Mouse (Mus musculus) MEL (cell line): Measurements from ENCODE around the gene Fcnb. TPM values are rescaled to one million over a fixed set of nuclear protein-coding genes. Genes with fewer than 3 reads are reported as not detected.
A peak's percentile ranks its signal among the peaks of the same experiment; 100 is the strongest.

ENCODE experiments used
- DNase-seq: peaks from one replicate; pipeline ENCODE4 v3.0.0; 2011; ENCODE audit warnings: low read depth, low spot score
- H3K27ac ChIP-seq: 2 replicates; pipeline ENCODE4 v1.5.1; 2012; ENCODE audit warnings: low read depth, mild to moderate bottlenecking, control low read depth, low read length, moderate library complexity; ENCODE audit not compliant: control insufficient read depth
- H3K27me3 ChIP-seq, 2 experiments: fragments of 150-350 bp in 1 of 2; sonication (generic) in 1 of 2; 2 replicates each; pipeline ENCODE4 v1.6.1; 2012; ENCODE audit warnings: low read length in 2 of 2, mild to moderate bottlenecking in 2 of 2, improper control_type of control experiment in 1 of 2, moderate library complexity in 1 of 2; ENCODE audit not compliant: insufficient read depth in 2 of 2, control insufficient read depth in 1 of 2
- H3K36me3 ChIP-seq, 2 experiments: 2 replicates each; pipeline ENCODE4 v1.6.1; 2012 to 2014; ENCODE audit warnings: low read length in 2 of 2, improper control_type of control experiment in 1 of 2, inconsistent platforms in 1 of 2, mild to moderate bottlenecking in 1 of 2; ENCODE audit not compliant: insufficient read depth in 2 of 2, control insufficient read depth in 1 of 2
- H3K4me1 ChIP-seq, 2 experiments: fragments of 150-350 bp in 1 of 2; sonication (generic) in 1 of 2; 2 replicates each; pipeline ENCODE4 v1.6.1; 2012; ENCODE audit warnings: low read length in 2 of 2, improper control_type of control experiment in 1 of 2, mild to moderate bottlenecking in 1 of 2; ENCODE audit not compliant: insufficient read depth in 2 of 2, control insufficient read depth in 1 of 2
- H3K4me3 ChIP-seq, 2 experiments: fragments of 150-350 bp in 1 of 2; sonication (generic) in 1 of 2; 2 replicates each; pipeline ENCODE4 v1.5.1; 2012; ENCODE audit warnings: low read depth in 2 of 2, low read length in 2 of 2, mild to moderate bottlenecking in 2 of 2, moderate library complexity in 2 of 2, control low read depth in 1 of 2, improper control_type of control experiment in 1 of 2; ENCODE audit not compliant: control insufficient read depth in 1 of 2, insufficient read depth in 1 of 2
- H3K79me2 ChIP-seq: 2 replicates; pipeline ENCODE4 v1.6.1; 2012; ENCODE audit warnings: mild to moderate bottlenecking, low read length, moderate library complexity; ENCODE audit not compliant: control insufficient read depth, poor library complexity, insufficient read depth
- H3K9ac ChIP-seq: 2 replicates; pipeline ENCODE4 v1.6.1; 2012; ENCODE audit warnings: low read depth, mild to moderate bottlenecking, control low read depth, low read length, moderate library complexity; ENCODE audit not compliant: control insufficient read depth, poor library complexity, severe bottlenecking
- H3K9me3 ChIP-seq: fragments of 150-350 bp; sonication (generic); replicated peaks from 2 replicates; pipeline ENCODE4 v1.6.1; 2012; ENCODE audit warnings: mild to moderate bottlenecking, low read length, improper control_type of control experiment, moderate library complexity; ENCODE audit not compliant: insufficient read depth
- CHD2 ChIP-seq: IDR thresholded peaks from 2 replicates; pipeline ENCODE4 v1.6.1; 2011; ENCODE audit warnings: low read length, improper control_type of control experiment
- ETS1 ChIP-seq: IDR thresholded peaks from 2 replicates; pipeline ENCODE4 v1.6.1; 2012; ENCODE audit warnings: low read depth, mild to moderate bottlenecking, inconsistent platforms, low read length, improper control_type of control experiment, moderate library complexity
- GATA1 ChIP-seq: IDR thresholded peaks from 2 replicates; pipeline ENCODE4 v1.6.1; 2011; ENCODE audit warnings: low read depth, low read length, improper control_type of control experiment
- KAT2A ChIP-seq: conservative IDR thresholded peaks from 2 replicates; pipeline ENCODE4 v1.6.1; 2012; ENCODE audit warnings: low read depth, low read length, improper control_type of control experiment, inconsistent platforms
- MYB ChIP-seq: IDR thresholded peaks from 2 replicates; pipeline ENCODE4 v1.6.1; 2011; ENCODE audit warnings: mild to moderate bottlenecking, low read depth, low read length, improper control_type of control experiment
- NRF1 ChIP-seq: IDR thresholded peaks from 2 replicates; pipeline ENCODE4 v1.6.1; 2014; ENCODE audit warnings: low read depth, mild to moderate bottlenecking, inconsistent platforms, low read length, improper control_type of control experiment, moderate library complexity; ENCODE audit not compliant: poor library complexity, insufficient read depth, severe bottlenecking
- POLR2AphosphoS5 ChIP-seq: IDR thresholded peaks from 2 replicates; pipeline ENCODE4 v1.6.1; 2012; ENCODE audit warnings: low read depth, borderline replicate concordance, mild to moderate bottlenecking, inconsistent platforms, low read length, moderate library complexity, mixed read lengths
- RCOR1 ChIP-seq: IDR thresholded peaks from 2 replicates; pipeline ENCODE4 v1.6.1; 2012; ENCODE audit warnings: low read depth, mild to moderate bottlenecking, inconsistent platforms, low read length, improper control_type of control experiment
- SMC3 ChIP-seq: IDR thresholded peaks from 2 replicates; pipeline ENCODE4 v1.6.1; 2011; ENCODE audit warnings: low read depth, low read length, improper control_type of control experiment
- TCF12 ChIP-seq: IDR thresholded peaks from 2 replicates; pipeline ENCODE4 v1.6.1; 2014; ENCODE audit warnings: low read depth, mild to moderate bottlenecking, inconsistent platforms, low read length, improper control_type of control experiment, moderate library complexity
- UBTF ChIP-seq: IDR thresholded peaks from 2 replicates; pipeline ENCODE4 v1.6.1; 2012; ENCODE audit warnings: low read depth, mild to moderate bottlenecking, inconsistent platforms, low read length, improper control_type of control experiment, moderate library complexity, borderline replicate concordance; ENCODE audit not compliant: insufficient read depth
- ZC3H11A ChIP-seq: IDR thresholded peaks from 2 replicates; pipeline ENCODE4 v1.6.1; 2012; ENCODE audit warnings: low read depth, mild to moderate bottlenecking, inconsistent platforms, low read length, improper control_type of control experiment
- polyA plus RNA-seq, 2 experiments: library from polyadenylated mRNA; stranded (reverse) in 1 of 2; unstranded in 1 of 2; fragments of >175 nt in 1 of 2; fragments of >200 nt in 1 of 2; gene quantifications; 2 replicates each; pipeline versions ENCODE4 v1.2.1 to v1.2.4; 2012; ENCODE audit warnings: low replicate concordance in 2 of 2, low read depth in 1 of 2; ENCODE audit not compliant: insufficient read length in 2 of 2, insufficient read depth in 1 of 2, missing spikeins in 1 of 2
- total RNA-seq: library from RNA; depleted of rRNA; stranded (reverse); fragments of 300-350 nt; gene quantifications from 2 replicates; pipeline ENCODE4 v1.2.3, GENCODE M21; 2012

Gene Fcnb
- total and polyA plus RNA-seq, 3 experiments, result not detected

- Histone ChIP-seq H3K4me1 (peaks cover 6 to 17% of the 10 kb centered on the region in 2 experiments), H3K79me2 (no peaks in the 10 kb centered on the region), H3K27ac (no peak overlapping the region), H3K9ac (no peak overlapping the region), H3K36me3 (peaks cover 0 to 6% of the 10 kb centered on the region in 2 experiments; a peak in 2 of 4 replicates), H3K27me3 (no peaks in the 10 kb centered on the region), H3K4me3 (no peak overlapping the region), H3K9me3 (no peaks in the 10 kb centered on the region)
- peak; percentile 38 for DNase-seq
- TF ChIP-seq ETS1, result 0 out of 2 replicates have a peak, but pooled peaks have one; percentile 10
- no peak for TF ChIP-seq CHD2
- no peak for TF ChIP-seq NRF1
- 0 out of 2 replicates have a peak, but pooled peaks have one; percentile 23 for TF ChIP-seq GATA1
Observed at GRCm38 (mm10) chr2:28100796-28101483, 16.3 kb upstream of the Fcnb start.

GRCm38 (mm10) chr2:28098547-28099505 is 14.1 kb upstream of the Fcnb start:
- peaks cover 0 to 6% of the 10 kb centered on the region in 2 experiments; a peak in 2 of 4 replicates for H3K36me3 ChIP-seq
- no peaks in the 10 kb centered on the region for H3K79me2 ChIP-seq
- no peak for DNase-seq
- H3K9ac ChIP-seq, result no peak overlapping the region
- no peak overlapping the region for H3K4me3 ChIP-seq
- no peak overlapping the region for H3K27ac ChIP-seq
- no peaks in the 10 kb centered on the region for H3K9me3 ChIP-seq
- H3K27me3 ChIP-seq, result no peaks in the 10 kb centered on the region
- peaks cover 6 to 17% of the 10 kb centered on the region in 2 experiments for H3K4me1 ChIP-seq
- no peak for TF ChIP-seq RCOR1
- no peak for TF ChIP-seq UBTF
- TF ChIP-seq MYB, result no peak
- no peak for TF ChIP-seq TCF12
- TF ChIP-seq SMC3, result no peak
- no peak for TF ChIP-seq ZC3H11A
- TF ChIP-seq ETS1, result no peak
- TF ChIP-seq KAT2A, result no peak
- TF ChIP-seq POLR2AphosphoS5, result no peak
